Mouse (Mus musculus): ENCODE measurements at regions not wholly inside any gene's neighbourhood (a gene's known extent, or its start where the extent isn't known, plus 50 kb on each side); places are given as distances from the start of the nearest gene placed in this dataset.

- peak; percentile 85 for TF ChIP-seq CTCF (conservative IDR thresholded peaks at IDR 0.05; ENCODE audit: low read length)
- TF ChIP-seq NANOG (IDR thresholded peaks at IDR 0.05; ENCODE audit: borderline replicate concordance, low read length): no peak
- TF ChIP-seq POU5F1 (IDR thresholded peaks at IDR 0.05; ENCODE audit: borderline replicate concordance, low read length): no peak
Observed at GRCm38 (mm10) chr16:95647854-95648253, 54.0 kb upstream of the Ets2 start.

All from E14TG2a.4 (cell line).